In the genomic region with DNA sequence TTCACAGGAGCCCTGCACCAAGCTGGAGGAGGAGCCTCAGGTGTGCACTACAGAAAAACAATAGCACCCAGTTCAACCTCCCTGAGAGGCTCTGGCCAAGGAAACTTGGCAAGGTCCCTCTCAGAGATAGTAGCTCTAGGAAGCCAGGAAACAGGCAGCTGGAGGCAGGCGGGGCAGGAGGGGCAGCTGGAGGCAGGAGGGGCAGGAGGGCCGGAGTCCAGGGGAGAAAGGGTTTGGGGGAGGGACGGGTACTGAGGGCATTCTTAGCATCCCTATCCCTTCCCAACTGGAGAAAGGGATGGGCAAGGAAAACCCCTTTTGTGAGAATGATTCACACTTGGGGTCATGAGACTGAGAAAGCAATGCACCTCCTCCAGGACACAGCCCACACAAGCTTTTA, we compare ENCODE assay signal across 19 mouse cellular contexts. TPM values are rescaled to one million over a fixed set of nuclear protein-coding genes. Genes with fewer than 3 reads are reported as not detected.
DNase-seq lines count a peak whose midpoint lies in the region; ATAC-seq and TF ChIP-seq lines count a peak whose summit lies in the region.
"Had no signal": no experiment of that assay in that cellular context is flagged by ENCODE, and none has a peak within 500 bp of the region (broad histone marks: within the 10 kb centered on the region; RNA-seq: fewer than 3 reads in every experiment).

No protein-coding gene starts in this region.

- H3K27ac ChIP-seq in stomach, postnatal 0 days (replicated peaks): peak overlapping the region; percentile 72
- H3K27ac ChIP-seq: embryonic facial prominence, embryonic 15.5 days; heart, embryonic 13.5 days; hindbrain, embryonic 12.5 days; liver, embryonic 15.5 days; neural tube, embryonic 13.5 days had no signal

- no peak overlapping the region; the same call in 1 of the 2 replicates for H3K9ac ChIP-seq in stomach, postnatal 0 days (ENCODE audit: low read length)
- H3K9ac ChIP-seq: embryonic facial prominence, embryonic 15.5 days; heart, embryonic 13.5 days; hindbrain, embryonic 12.5 days; liver, embryonic 15.5 days; neural tube, embryonic 13.5 days had no signal

- no peak overlapping the region for H3K4me3 ChIP-seq in stomach, postnatal 0 days (ENCODE audit: low read depth, low read length)
- H3K4me3 ChIP-seq: embryonic facial prominence, embryonic 15.5 days; heart, embryonic 13.5 days; hindbrain, embryonic 12.5 days; liver, embryonic 15.5 days; neural tube, embryonic 13.5 days had no signal

- peak; percentile 3; the same call in 1 of the 2 replicates for ATAC-seq in stomach, postnatal 0 days (ENCODE audit: low FRiP score, low TSS enrichment)

- TF ChIP-seq EP300 in stomach, postnatal 0 days (optimal IDR thresholded peaks at IDR 0.05): no peak

- H3K36me3 ChIP-seq in stomach, postnatal 0 days (ENCODE audit: control insufficient read depth, insufficient read depth, low read length): no peaks in the 10 kb centered on the region
- H3K36me3 ChIP-seq: embryonic facial prominence, embryonic 15.5 days; G1E; heart, embryonic 13.5 days; hindbrain, embryonic 12.5 days had no signal

- H3K4me1 ChIP-seq in stomach, postnatal 0 days (replicated peaks; ENCODE audit: control insufficient read depth, insufficient read depth): no peaks in the 10 kb centered on the region

- no peaks in the 10 kb centered on the region for H3K9me3 ChIP-seq in stomach, postnatal 0 days (ENCODE audit: control insufficient read depth, low read length)
- H3K9me3 ChIP-seq: embryonic facial prominence, embryonic 15.5 days; G1E; heart, embryonic 13.5 days; hindbrain, embryonic 12.5 days; liver, embryonic 15.5 days; neural tube, embryonic 13.5 days had no signal

- no peaks in the 10 kb centered on the region for H3K27me3 ChIP-seq in stomach, postnatal 0 days (ENCODE audit: control insufficient read depth, insufficient read depth, low read length)
- H3K27me3 ChIP-seq: neural tube, embryonic 13.5 days had no signal

- H3K4me2 ChIP-seq in stomach, postnatal 0 days (replicated peaks; ENCODE audit: low read depth): no peak overlapping the region
- H3K4me2 ChIP-seq: embryonic facial prominence, embryonic 15.5 days; heart, embryonic 13.5 days; hindbrain, embryonic 12.5 days; liver, embryonic 15.5 days; neural tube, embryonic 13.5 days had no signal

- peak; percentile 35 for DNase-seq in kidney, adult 18-20 months
- DNase-seq in kidney, adult 8-10 months: no peak
- DNase-seq in testis, postnatal 14 days (ENCODE audit: low spot score): peak; percentile 48
- DNase-seq in testis, postnatal 10 days (ENCODE audit: low spot score): no peak
- peak; percentile 36 to 72 for DNase-seq in kidney, postnatal 25 days
- DNase-seq in stomach, postnatal 0 days (ENCODE audit: low spot score): peak; percentile 61
- no peak for DNase-seq in adipocyte (ENCODE audit: low spot score)
- DNase-seq in retina, embryonic 14.5 days (ENCODE audit: low spot score): no peak
- DNase-seq: adrenal gland, postnatal 14 days; cerebellum, adult 8-10 months; layer of hippocampus, postnatal 36 days; right cerebral cortex, adult 18-20 months; thymus, adult 18-20 months had no signal

- no peak for TF ChIP-seq CTCF in stomach, postnatal 0 days (IDR thresholded peaks at IDR 0.05; ENCODE audit: low read depth)

- WGBS in stomach, postnatal 0 days: 11% methylated on average over 3 of the region's 3 CpGs

RNA-seq across cellular contexts. Expression of a gene that starts 4.9 kb away (rescaled TPM):
- 24.7 and 25.2 TPM in 2 replicates for polyA plus RNA-seq in stomach, postnatal 0 days (2015; fragmentation: Nextera tagmentation; extraction: Ambion mirVana)

RNA-seq across cellular contexts. Expression of a gene that starts 56.0 kb away (rescaled TPM):
- 4.1 and 4.6 TPM in 2 replicates for polyA plus RNA-seq in stomach, postnatal 0 days (2015; fragmentation: Nextera tagmentation; extraction: Ambion mirVana)

Comparison
In these comparisons a context has a peak if more than half of its experiments do, and no peak if none do; other contexts are left out.
1. DNase-seq: peak in kidney, adult 18-20 months (single experiment), testis, postnatal 14 days (single experiment), kidney, postnatal 25 days (2 of 2) and stomach, postnatal 0 days (single experiment); none in kidney, adult 8-10 months (0 of 2), testis, postnatal 10 days (single experiment), adipocyte (single experiment) and retina, embryonic 14.5 days (single experiment).